ENCODE assay signal across 21 mouse cellular contexts in genomic region chr13:20307381-20307780, GRCm38 (mm10).
DNase-seq lines count a peak whose midpoint lies in the region; ATAC-seq lines count a peak whose summit lies in the region.
"Had no signal": no experiment of that assay in that cellular context is flagged by ENCODE, and none has a peak within 500 bp of the region (broad histone marks: within the 10 kb centered on the region; RNA-seq: fewer than 3 reads in every experiment).

No protein-coding gene starts in this region.

- H3K4me1 ChIP-seq in liver, embryonic 11.5 days (replicated peaks; ENCODE audit: control insufficient read depth, insufficient read depth, low read length): no peaks in the 10 kb centered on the region
- H3K4me1 ChIP-seq: hindbrain, embryonic 12.5 days had no signal

- no peaks in the 10 kb centered on the region for H3K9me3 ChIP-seq in liver, embryonic 11.5 days (ENCODE audit: control insufficient read depth, low read length)
- H3K9me3 ChIP-seq: embryonic facial prominence, embryonic 15.5 days; forebrain, embryonic 10.5 days; G1E; heart, embryonic 10.5 days; hindbrain, embryonic 12.5 days had no signal

- intact Hi-C loops in left cerebral cortex, postnatal 4 days (cut with DNase I): loop anchor here (5.0 to 10.0 kb wide), 2 partner anchors 530 to 627 kb away; no protein-coding TSS in a partner anchor
- intact Hi-C loops in left cerebral cortex, postnatal 14 days (cut with DNase I): no loop called here

- H3K27ac ChIP-seq in liver, embryonic 11.5 days (ENCODE audit: low read depth, low read length): no peak overlapping the region
- H3K27ac ChIP-seq: forebrain, embryonic 10.5 days; hindbrain, embryonic 12.5 days had no signal

- ATAC-seq in cerebellum, adult (ENCODE audit: insufficient number of reproducible peaks, low FRiP score, low TSS enrichment): no peak
- ATAC-seq in liver, embryonic 11.5 days (replicated peaks; ENCODE audit: low FRiP score): no peak
- ATAC-seq: CD4-positive, CD25-positive, alpha-beta regulatory T cell, adult 4 months; inflammation-experienced regulatory T-cells, adult 6 months had no signal

- no peak overlapping the region for H3K4me2 ChIP-seq in liver, embryonic 11.5 days
- H3K4me2 ChIP-seq: embryonic facial prominence, embryonic 15.5 days; hindbrain, embryonic 12.5 days had no signal

- H3K36me3 ChIP-seq in liver, embryonic 11.5 days (ENCODE audit: control insufficient read depth, insufficient read depth, low read length): no peaks in the 10 kb centered on the region
- H3K36me3 ChIP-seq: embryonic facial prominence, embryonic 15.5 days; forebrain, embryonic 10.5 days; G1E; heart, embryonic 10.5 days; hindbrain, embryonic 12.5 days had no signal

- DNase-seq in cerebellum, adult 9-11 months: peak; percentile 19
- peak; percentile 29 to 43 for DNase-seq in cerebellum, postnatal 36 days
- DNase-seq in cerebellum, adult 9-10 months: no peak
- peak; percentile 51 for DNase-seq in left cerebral cortex, postnatal 4 days
- no peak for DNase-seq in left cerebral cortex, postnatal 14 days (ENCODE audit: low spot score in 2 of 2)
- no peak for DNase-seq in liver, embryonic 11.5 days (ENCODE audit: low spot score)
- DNase-seq: adrenal gland, postnatal 10 days; B cell, adult 2 months; embryo, embryonic 11 days; heart, adult 18-20 months; heart, postnatal 10 days; heart, postnatal 4 days had no signal

- WGBS in liver, embryonic 11.5 days: 74% methylated on average over 2 of the region's 2 CpGs

- H3K27me3 ChIP-seq in liver, embryonic 11.5 days (replicated peaks; ENCODE audit: control insufficient read depth, insufficient read depth, low read length): no peaks in the 10 kb centered on the region
- H3K27me3 ChIP-seq: embryonic facial prominence, embryonic 15.5 days; hindbrain, embryonic 12.5 days had no signal

- H3K4me3 ChIP-seq in liver, embryonic 11.5 days (ENCODE audit: low read depth, low read length): no peak overlapping the region
- H3K4me3 ChIP-seq: embryonic facial prominence, embryonic 15.5 days; erythroblast, embryonic 14.5 days; forebrain, embryonic 10.5 days; heart, embryonic 10.5 days; hindbrain, embryonic 12.5 days had no signal

- no peak overlapping the region for H3K9ac ChIP-seq in liver, embryonic 11.5 days (ENCODE audit: low read depth, low read length)
- H3K9ac ChIP-seq: embryonic facial prominence, embryonic 15.5 days; hindbrain, embryonic 12.5 days had no signal

Comparison
In these comparisons a context has a peak if more than half of its experiments do, and no peak if none do; other contexts are left out.
1. DNase-seq: peak in cerebellum, adult 9-11 months (single experiment), cerebellum, postnatal 36 days (2 of 2) and left cerebral cortex, postnatal 4 days (single experiment); none in cerebellum, adult 9-10 months (single experiment), left cerebral cortex, postnatal 14 days (0 of 2) and liver, embryonic 11.5 days (single experiment).